Mouse (Mus musculus): ENCODE data around the gene Cyp2w1.

Cyp2w1 gene

DNA sequence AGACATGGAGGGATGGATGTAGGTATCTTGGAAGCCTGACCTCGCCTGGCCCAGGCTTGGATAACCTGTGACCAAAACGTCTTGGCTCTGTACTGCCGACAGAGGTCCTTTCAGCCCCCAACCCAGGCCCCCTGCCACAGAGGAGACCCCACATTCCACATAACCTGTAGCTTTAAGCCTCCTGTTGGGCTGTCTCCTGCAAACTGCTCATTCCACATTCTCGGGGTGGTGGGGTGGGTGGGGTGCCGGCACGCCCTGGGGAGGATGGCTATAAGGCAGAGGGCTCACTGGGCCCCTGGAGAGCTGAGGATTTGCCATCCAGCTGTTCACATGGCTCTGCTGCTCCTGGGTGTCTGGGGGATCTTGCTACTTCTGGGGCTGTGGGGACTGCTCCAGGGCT lies at the start of gene Cyp2w1:
TSS of gene Cyp2w1 (plus strand) at position 301 of the 400 bp plus-strand sequence.
- no peak for DNase-seq (ENCODE audit: low read depth)

DNA sequence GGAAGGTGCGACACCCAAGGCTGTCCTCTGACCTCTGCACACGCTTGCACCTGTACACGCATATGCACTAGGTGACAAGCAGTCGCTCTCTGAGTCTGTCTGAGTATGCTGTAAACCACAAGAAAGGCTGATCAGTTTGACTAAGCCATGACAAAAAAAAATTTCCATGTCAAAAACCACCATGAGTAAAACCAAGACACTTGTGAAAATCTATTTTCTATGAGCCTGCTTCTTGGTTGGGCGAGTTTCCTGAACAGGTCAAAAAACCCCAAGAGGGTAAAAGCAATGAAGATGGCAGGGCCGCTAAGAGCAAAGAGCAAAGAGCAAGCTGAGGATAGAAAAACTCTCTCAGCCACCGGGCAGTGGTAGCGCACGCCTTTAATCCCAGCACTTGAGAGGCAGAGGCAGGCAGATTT lies 48.8 kb upstream of the Cyp2w1 start:
- no peak for DNase-seq (ENCODE audit: low read depth)

DNA sequence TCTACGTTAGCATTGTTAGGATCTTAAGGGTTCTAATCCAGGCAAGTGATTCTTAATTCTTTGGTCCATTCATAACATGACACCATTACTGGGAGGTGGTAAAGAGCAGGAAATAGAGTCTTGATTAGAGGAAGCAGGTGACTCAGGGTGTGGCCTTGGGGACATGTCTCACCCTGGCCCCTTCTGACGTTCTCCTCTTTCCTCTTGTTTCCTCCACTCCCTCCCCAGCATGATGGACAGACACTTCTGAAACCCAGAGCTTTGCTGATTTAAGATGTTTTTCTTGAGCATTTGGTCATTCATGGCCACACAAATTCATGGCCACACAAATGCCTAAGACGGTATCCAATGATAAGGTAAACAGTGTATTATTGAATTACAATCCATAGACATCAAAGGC lies 42.5 kb upstream of the Cyp2w1 start:
- no peak for DNase-seq (ENCODE audit: low read depth)

DNA sequence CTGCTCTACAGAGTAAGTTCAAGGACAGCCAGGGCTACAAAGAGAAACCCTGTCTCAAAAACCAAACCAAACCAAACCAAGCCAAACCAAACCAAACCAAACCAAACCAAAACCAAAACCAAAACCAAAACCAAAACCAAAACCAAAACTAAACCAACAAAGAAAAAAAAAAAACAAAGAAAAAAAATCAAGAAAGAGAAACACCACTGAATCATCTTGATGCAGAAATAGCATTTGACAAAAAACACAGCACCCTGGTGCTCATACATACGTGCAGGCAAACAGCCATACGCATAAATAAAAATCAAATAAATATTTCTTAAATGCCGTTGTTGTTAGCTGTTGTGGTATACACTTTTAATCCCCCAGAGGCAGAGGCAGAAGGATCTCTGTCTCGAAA lies 41.9 kb upstream of the Cyp2w1 start:
- DNase-seq (ENCODE audit: low read depth): no peak

DNA sequence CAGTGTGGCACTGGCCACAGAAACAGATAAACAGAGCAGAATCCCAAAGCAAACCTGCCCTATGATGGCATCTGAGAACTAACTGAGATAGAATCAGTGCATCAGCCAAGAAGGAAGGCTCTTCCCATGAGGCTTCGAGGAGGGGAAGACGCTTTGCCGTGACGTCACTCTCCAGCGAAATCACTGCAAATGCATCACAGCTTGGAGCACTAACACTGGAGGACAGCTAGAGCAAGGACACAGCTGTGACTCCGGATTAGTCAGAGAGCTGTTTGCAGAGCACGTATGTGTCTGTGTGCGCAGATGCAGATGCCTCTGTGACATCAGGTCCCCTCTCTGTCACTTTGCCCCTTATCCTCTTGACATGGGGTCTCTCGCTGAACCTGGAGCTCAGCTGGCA lies 40.6 kb upstream of the Cyp2w1 start:
- DNase-seq (ENCODE audit: low read depth): no peak

DNA sequence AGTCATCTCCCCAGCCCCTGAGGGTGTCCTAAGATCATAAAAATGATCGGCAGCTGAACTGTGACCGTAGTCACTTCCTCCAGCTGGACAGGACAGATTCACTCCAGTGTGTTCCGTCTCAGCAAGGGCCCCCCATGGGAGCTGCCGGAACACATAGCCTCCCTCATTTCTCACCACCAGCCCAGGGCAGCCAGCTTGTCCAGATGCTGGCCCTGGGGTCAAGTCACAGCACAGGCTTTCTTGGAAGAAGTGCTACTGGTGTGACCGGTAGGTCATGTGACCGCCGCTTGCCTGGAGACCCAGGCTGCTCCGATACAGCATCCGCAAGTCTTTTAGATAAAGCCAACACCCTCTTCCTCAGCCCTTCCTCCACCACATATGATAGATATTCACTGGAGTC lies 38.9 kb upstream of the Cyp2w1 start:
- no peak for DNase-seq (ENCODE audit: low read depth)

DNA sequence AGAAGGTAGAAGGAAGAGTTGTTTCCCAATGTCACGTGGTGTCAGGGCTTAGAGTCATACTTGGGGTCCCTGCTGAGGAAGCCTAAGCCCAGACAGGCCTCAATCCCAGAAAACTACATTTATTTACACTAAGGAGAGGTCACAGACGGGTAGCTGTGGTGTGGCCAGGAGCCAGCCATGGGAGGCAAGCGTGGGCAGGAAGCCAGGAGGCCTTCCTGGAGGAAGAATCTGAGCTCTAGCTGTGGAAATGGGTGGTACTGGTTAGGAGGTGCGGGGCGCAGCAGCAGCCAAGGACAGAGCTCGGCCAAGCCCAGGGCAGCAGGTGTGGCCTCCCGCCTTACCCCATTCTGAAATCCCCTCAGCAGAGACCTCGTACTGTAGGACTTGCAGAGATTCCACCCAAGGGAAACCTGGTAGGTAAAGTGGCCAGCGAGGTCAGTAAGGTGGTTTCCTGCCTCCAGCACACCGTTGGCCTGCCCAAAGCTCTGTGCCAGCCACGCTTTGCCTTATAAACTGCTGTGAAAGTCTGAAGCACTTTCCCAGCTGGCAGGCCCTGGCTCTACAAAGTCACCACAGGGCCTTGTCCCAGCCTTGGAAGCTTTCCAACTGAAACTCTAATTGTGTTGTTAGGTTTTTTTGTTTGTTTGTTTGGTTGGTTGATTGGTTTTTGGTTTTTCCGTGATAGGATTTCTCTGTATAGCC lies 37.3 kb upstream of the Cyp2w1 start:
- no peak for DNase-seq (ENCODE audit: low read depth)

DNA sequence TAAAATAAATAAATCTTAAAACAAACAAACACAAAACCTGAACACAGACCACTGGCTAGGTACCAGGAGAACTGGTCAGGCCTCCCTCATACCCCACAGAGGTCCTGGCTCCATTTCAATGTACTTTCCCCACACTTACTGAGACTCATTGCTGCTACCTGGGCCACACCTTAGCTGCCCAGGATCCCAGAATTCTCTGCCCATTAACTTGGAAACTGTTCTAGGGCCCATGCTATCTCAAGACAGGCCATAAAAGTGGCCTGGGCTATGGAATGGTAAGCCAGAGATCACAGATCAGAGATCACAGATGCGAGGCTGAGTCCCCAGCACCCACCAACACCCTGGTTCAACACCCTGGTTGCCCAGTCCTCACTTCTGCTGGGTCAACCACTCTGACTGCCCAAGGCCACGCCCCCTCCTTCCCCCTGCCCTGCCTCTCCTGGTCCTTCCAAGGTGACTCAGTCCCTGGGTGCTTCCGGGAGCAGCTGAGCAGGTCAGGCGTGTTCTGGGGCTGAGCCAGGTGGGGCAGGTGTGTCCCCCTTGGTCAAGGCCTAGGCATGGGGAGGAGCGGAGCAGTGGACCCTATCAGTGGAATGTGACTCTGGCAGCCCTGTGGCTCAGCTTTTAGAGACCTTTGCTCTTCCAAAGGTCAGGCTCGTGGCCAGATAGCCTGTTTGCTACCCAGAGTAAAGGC lies 35.3 kb upstream of the Cyp2w1 start:
- no peak for DNase-seq (ENCODE audit: low read depth)

DNA sequence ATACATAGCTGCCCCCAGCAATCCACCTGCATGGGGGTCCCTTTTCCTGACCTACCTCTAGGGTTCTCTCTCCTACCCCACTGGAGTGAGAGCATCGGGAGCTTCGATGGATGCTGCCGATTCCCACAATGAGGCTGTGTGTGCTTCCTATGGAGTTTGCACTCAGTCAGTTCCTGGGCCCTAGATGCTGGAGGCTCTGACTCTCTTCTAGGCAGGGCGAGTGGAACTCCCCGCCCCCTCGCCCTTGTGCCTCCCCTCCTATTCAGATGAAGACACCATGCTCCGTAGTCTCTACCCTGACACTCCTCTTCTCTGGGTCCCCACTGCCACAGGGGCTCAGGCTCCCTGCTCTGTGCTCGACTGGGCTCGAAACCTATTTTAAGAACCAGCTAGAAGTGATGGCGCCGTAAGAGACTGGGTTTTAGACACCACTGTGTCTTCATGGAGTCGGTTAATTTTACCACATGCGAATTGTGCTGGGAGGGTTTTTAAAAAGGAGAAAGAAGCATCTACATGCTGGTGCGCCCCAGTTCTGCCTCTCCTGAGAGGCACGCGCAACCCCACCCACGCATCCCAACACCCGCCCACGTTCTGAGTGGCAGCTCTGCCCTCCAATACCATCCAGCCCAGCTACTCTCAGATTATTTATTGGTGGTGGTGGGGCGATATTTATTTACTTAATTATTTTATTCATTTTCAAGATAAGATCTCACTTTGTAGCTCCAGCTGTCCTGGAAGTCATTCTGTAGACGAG lies 34.5 kb upstream of the Cyp2w1 start:
- no peak for DNase-seq (ENCODE audit: low read depth)

DNA sequence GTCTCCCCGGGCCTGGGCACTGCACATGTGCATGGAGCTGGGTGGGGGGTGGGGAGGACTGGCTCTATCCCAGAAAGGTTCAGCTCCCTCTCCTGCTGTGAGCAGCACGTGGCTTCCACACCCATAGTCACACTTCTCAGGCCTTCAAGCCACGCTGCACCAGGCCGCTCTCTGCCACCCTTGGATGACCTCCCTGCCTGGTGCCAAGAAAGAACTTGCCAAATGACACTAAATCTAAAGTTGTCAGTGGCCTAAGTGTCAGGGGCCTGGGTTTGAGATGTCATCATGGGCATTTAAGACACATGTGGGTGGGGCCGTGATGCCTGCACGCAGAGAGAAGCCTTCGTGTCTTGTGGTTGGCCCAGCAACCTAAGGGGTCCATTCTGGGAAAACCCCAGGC lies 32.0 kb upstream of the Cyp2w1 start:
- no peak for DNase-seq (ENCODE audit: low read depth)

DNA sequence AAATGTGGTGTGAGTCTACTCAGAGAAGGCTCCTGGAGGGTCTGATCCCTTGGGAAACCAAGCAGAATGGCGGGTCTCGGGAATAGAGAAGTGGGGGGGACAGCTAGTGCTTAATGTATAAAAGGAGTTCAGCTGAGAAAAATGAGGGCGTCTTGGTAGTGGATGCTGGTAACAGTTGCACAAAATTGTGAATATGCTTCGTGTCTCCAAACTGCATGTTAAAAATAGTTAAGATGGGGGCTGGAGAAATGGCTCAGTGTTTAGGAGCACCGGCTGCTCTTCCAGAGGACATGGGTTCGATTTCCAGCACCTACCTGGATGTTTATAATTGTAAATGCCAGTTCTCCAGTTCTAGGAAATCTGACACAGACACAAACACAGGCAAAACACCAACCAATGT lies 31.1 kb upstream of the Cyp2w1 start:
- no peak for DNase-seq (ENCODE audit: low read depth)

DNA sequence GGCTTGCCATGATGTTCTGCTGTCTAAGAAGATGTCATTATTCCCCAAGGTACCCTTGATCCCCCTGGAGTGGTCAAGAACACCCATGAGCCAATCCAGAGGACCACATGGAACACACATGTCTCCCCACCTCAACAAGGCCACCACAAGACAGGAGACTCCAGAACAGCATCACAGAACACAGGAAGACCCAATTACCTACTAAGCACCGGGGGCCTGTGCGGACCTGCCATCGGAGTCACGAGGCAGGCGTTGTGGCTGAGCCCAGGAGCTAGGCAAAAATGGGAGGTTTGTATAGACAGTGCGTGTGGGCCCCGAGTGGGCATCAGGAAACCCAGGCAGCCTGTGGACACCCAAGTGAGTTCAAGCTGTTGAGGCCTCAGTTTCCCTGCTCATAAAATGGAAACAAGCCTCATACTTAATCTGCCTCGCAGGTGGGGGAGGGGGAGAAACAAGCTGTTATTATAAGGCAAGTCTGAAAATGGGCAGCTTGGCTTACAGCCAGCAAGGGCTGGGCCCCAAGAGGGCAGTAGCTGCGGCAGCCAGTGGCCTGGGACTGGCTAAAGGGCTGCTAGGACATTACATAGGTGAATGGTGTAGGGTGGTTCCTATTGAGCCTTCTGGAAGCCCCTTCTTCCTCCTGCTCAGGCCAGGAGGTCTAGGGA lies 29.0 kb upstream of the Cyp2w1 start:
- no peak for DNase-seq (ENCODE audit: low read depth)

DNA sequence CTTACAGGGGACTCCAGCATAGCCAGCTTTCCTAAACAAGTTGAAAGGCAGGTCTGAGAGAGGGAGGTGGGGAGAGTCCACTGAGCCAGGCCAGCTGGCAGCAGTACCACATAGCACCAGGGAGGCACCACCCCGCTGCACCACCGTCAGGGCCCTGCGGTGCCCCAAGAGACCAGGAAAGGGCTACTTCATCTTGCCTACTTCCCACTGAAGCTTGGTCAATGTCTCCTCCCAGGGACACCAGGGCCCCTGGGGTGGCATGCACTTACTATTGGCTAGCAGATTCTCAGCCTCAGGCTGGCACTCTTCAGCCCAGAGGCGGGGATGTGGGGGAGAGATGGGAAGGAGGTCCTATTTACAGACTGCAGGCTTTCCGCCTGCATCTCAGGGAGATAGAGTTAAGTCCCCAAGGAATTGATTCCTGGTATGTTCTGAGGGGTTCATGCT lies 28.3 kb upstream of the Cyp2w1 start:
- no peak for DNase-seq (ENCODE audit: low read depth)

DNA sequence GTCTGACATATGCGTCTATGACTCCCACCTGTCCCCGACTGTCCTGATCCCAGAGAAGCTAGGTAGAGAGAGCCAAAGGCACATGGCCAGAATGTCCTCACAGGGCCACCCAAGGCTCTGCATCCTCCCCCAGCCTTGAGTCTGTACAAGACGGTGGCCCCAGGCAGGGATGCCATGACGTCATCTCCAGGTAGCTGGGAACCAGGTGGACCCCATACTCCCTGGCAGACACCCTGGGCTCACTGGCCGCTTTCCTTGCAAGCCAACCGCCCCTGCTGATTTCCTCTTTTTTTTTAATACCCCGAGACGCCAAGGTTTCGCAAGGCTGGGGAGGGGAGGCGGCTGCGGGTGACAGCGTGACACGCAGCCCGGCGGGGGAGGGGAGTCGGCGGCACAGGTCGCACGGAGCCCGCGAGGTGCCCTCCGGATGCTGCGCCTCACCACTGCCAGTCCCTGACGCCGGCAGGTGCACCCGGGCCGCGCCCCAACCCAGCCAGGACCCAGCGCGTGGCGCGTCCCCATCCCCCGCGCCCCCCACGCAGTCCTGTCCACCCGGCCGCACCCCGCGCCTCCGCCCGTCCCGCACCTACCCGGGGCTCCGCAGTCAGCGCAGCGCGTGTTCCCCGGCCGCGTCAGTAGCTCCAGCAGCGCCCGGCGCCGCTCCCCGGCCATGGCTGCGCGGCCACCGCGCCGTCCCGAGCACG lies 27.6 kb upstream of the Cyp2w1 start:
- DNase-seq (ENCODE audit: low read depth): no peak

DNA sequence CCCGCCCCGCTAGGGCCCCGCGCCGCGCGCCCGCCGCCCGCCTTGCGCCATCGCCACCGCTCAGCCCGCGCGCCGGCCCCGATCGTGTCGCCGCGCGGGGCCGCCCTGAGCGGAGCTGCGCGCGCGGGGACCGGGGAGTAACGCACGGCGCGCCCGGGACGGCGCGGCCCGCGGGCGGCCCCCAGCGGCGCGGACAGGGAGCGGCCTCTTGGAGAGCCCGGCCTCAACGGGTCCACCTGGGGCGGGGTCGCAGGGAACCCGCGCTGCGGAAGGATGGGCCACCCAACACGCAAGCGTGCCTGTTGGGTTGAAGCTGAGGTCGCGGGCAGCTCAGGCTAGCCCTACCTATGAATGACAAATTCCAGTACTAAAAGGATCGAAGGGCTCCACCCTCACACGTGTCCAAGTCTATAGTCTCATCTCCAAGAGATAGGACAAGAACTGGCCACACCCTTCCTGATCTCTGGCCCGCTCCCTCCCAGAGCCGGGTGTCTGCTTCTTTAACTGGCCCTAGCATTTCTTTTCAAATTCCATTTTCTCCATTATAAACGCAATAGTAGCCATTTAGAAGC lies 26.9 kb upstream of the Cyp2w1 start, which contains the start of gene Adap1:
TSS of gene Adap1 (minus strand) at position 228 of the 572 bp plus-strand sequence.
- DNase-seq (ENCODE audit: low read depth): no peak

DNA sequence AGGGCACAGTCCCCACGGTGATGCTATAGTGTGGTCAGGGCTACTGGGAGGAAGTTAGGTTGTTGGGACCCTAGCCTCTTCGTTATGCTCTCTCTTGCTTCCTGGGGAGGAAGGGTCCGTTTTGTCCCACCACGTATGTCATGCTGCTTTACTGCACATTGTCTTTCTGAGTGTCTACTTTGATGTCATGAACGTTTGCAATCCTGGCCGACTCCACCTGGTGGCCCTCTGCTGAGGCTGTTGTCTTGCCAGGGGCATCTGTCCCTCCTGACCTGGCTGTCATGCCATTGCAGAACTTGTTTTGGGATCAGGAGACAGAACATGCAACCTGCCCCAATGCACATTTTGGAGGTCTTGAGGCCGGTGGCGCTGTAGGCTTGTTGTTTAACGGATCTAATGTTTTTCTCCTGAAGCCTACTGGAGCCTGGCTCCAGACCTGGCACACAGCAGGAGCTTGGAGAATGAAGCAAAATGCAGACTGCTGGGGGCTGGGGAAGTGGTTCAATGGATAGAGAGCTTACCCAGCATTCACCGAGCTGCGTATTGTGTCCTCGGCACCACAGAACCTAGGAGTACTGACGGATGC lies 26.2 kb upstream of the Cyp2w1 start:
- DNase-seq (ENCODE audit: low read depth): no peak

DNA sequence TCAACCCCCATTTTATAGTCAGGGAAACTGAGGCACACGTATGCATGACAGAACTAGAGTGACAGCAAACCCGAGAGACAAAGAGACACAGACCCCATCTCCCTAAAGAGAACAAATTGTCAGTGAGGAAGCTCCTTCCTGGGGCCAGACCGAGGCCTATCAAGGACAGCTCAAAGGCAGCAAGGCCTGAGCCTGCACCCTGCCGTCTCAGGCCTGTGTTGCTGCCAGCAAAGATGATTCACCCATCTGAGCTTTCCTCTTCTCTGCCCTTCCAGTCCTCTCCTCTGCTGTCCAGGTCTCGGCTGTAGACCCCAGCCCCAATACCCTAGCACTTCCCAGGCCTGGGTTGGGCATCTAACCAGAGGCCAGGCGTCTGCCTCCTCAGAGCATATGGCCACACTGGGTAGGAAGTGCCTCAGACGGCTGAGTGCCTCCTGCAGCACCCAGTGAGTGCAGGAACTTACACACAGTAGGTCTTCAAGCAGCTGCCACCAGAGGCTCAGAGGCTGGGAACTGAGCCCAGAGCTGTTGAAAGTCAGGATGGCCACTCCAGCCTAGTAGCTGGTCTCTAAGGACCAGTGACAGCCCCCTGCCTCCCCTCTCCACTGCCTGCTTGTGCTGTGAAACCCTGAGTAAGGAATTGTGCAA lies 25.3 kb upstream of the Cyp2w1 start:
- no peak for DNase-seq (ENCODE audit: low read depth)

DNA sequence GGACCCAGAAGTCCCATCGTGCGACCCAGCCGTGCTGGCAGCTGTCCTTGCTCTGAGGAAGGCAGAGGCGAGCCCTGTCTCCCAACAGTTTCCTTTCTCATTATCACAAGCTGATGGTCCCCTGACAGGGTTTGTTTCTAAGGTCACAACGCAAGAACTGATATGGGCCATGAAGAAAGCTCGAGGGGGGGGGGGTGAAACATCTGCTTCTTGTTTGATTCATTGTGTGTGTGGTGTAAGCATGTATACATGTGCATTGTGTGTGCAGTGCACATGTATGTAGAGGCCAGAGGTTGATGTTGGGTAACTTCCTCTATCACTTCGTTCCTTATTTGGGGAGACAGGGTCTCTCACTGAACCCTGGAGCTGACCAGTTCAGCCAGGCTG lies 24.8 kb upstream of the Cyp2w1 start:
- no peak for DNase-seq (ENCODE audit: low read depth)

DNA sequence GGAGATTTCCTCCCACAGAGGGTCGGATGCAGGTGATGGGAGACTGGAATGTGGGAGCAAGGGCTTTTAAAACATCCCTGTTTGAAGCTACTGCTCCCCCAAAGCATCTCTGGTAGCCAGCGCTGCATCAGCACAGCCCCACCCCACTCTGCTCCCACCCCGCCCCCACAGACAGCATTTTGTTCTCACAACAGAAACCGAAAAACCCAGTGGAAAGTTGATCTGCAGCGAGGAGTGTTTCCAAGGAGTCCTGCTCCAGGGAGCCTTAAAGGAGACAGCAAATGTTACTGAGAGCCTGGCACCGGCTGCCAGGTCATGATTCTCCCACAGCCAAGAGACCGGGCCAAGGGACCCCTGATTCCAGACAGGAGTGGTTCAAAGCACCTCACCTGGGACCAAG lies 21.7 kb upstream of the Cyp2w1 start:
- DNase-seq (ENCODE audit: low read depth): no peak

DNA sequence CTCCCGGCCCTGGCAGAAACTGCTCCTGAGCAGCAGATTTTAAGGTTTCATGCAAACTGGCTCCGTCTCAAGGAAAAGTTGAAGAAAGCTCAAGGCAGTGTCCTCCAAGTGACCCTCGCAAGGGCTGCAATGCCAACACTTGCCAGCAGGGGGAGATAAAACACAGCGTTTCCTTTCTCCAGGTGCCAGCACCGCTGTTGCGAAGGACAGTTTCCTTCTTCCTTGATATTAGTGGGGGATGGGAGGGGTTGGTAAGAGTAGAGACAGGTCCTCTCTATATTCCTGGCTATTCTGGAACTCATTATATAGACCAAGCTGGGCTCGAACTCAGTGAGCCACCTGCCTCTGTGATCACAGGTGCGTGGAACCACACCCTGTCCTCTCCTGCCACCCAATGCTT lies 20.7 kb upstream of the Cyp2w1 start:
- DNase-seq (ENCODE audit: low read depth): peak; percentile 31
